Mouse (Mus musculus) stomach, postnatal 0 days (tissue): ENCODE measurements at regions not wholly inside any gene's neighbourhood (a gene's known extent, or its start where the extent isn't known, plus 50 kb on each side); places are given as distances from the start of the nearest gene placed in this dataset.

Experiments used
- CTCF ChIP-seq: IDR thresholded peaks from 2 replicates; pipeline ENCODE4 v1.5.1; 2016; ENCODE audit warnings: antibody characterized with exemption, low read depth, mild to moderate bottlenecking, moderate library complexity
- EP300 ChIP-seq: optimal IDR thresholded peaks from 2 replicates; pipeline ENCODE3; 2016; ENCODE audit warnings: antibody characterized with exemption

DNA sequence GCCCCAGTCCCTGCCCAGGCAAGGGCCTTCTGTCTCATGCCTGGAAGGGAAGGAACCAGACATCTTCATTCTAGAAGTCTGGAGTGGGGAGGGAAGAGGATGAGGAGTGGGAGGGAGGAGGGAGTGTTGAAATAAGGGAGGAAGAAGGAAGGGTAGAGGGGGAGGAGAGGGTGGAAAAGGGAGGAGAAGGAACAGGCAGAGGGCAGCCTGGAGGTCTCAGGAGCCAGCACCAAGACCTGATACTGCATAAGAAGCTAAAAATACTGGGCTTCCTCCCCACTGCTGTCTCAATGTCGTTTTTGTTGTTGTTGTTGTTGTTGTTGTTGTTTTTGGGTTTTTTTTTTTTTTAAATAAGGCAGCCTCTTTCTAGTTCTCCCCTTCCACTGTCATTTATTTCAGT lies 168.2 kb upstream of the Gm4791 start:
- no peak for TF ChIP-seq CTCF
- TF ChIP-seq EP300, result no peak
